Mouse (Mus musculus): Measurements from ENCODE around the gene Crtc1.

DNA sequence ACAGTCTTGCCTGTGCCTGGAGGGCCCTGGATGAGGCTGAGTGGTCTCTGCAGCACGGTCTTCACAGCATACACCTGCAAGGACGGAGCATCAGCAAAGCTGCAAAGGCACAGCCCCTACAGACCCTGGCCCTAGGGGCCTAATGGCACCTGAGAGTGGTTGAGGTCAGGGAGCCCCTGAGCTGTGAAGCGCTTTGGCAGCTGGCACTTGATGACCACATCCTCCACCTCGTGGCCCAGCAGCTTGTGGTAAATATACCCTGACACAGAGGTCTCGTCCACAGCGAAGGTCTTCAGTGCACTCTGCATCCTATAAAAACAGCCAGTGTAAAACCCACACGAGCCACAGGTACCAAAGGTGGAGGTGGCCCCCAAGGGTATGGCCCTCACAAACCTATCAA is 100.4 kb downstream of the Crtc1 start:
- no peak for TF ChIP-seq CTCF (conservative IDR thresholded peaks at IDR 0.05; ENCODE audit: insufficient read depth, insufficient read length, low read depth, low read length)
- TF ChIP-seq POLR2A (IDR thresholded peaks at IDR 0.05; ENCODE audit: low read depth, low read length), result no peak

Data from kidney, adult 2 months (tissue).